Mouse (Mus musculus) heart, embryonic 13.5 days (tissue): ENCODE results near the gene Gm5460. TPM values are rescaled to one million over a fixed set of nuclear protein-coding genes. Genes with fewer than 3 reads are reported as not detected.

Source experiments
- ATAC-seq: fragments of 200-750 bp; cut with Nextera tagmentation; 2 replicates; pipeline ENCODE4 v1.8.0; 2017; ENCODE audit warnings: moderate TSS enrichment; ENCODE audit not compliant: insufficient number of reproducible peaks, low FRiP score, low TSS enrichment; ENCODE audit errors: extremely low read depth
- H3K27ac ChIP-seq: fragments of 300-500 bp; sonication (generic); replicated peaks from 2 replicates; pipeline ENCODE4 v1.5.1; 2015; ENCODE audit warnings: moderate library complexity, mild to moderate bottlenecking, inconsistent platforms
- H3K27me3 ChIP-seq: fragments of 300-500 bp; sonication (generic); replicated peaks from 2 replicates; pipeline ENCODE4 v1.6.1; 2015; ENCODE audit warnings: mild to moderate bottlenecking, inconsistent platforms
- H3K36me3 ChIP-seq: fragments of 300-500 bp; sonication (generic); 2 replicates; pipeline ENCODE4 v1.6.1; 2015; ENCODE audit warnings: mild to moderate bottlenecking, inconsistent platforms
- H3K4me1 ChIP-seq: fragments of 300-500 bp; sonication (generic); 2 replicates; pipeline ENCODE4 v1.6.1; 2015; ENCODE audit warnings: inconsistent platforms
- H3K4me2 ChIP-seq: fragments of 300-500 bp; sonication (generic); 2 replicates; pipeline ENCODE4 v1.6.1; 2015; ENCODE audit warnings: inconsistent platforms, mild to moderate bottlenecking, moderate library complexity
- H3K4me3 ChIP-seq: fragments of 300-500 bp; sonication (generic); 2 replicates; pipeline ENCODE4 v1.5.1; 2015; ENCODE audit warnings: moderate library complexity, mild to moderate bottlenecking, inconsistent platforms
- H3K9ac ChIP-seq: fragments of 300-500 bp; sonication (generic); 2 replicates; pipeline ENCODE4 v1.6.1; 2015; ENCODE audit warnings: inconsistent platforms, mild to moderate bottlenecking, moderate library complexity
- H3K9me3 ChIP-seq: fragments of 300-500 bp; sonication (generic); 2 replicates; pipeline ENCODE4 v1.6.1; 2016; ENCODE audit warnings: inconsistent platforms
- WGBS: fragments of 180-500 bp; shearing (Covaris S2); methylation state at CpG from one replicate; pipeline ENCODE4 v1.1.7; 2015; ENCODE audit warnings: mixed read lengths; 5-methylcytosine and 5-hydroxymethylcytosine counted together
- polyA plus RNA-seq: library from polyadenylated mRNA; unstranded; fragments of >200 nt; fragmentation: Nextera tagmentation; extraction: Ambion mirVana; gene quantifications from 2 replicates; pipeline ENCODE4 v1.2.1, GENCODE M21; 2015

Gene Gm5460
- polyA plus RNA-seq, 1 experiment from 2014 or later, result 0.04 TPM

DNA sequence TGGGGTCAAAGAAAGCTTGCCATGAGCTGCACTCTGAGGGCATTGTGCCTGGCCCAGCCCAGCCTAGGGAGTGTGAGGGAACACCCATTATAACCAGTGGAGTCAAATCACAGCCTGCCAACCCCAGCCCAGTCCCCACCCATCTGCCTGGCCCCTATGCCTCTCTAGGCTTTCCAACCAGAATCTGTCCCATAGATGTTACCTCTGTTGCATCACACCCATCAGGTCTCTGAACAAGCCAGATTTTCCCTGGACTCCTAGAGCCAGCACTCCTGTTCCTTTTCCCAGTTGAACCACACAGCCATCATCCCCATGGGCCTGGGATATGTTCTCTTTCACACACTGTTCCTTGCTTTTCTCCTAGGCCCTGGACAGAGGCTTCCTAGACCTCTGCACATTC is 15.1 kb upstream of the Gm5460 start:
- no peak overlapping the region for H3K9ac ChIP-seq

DNA sequence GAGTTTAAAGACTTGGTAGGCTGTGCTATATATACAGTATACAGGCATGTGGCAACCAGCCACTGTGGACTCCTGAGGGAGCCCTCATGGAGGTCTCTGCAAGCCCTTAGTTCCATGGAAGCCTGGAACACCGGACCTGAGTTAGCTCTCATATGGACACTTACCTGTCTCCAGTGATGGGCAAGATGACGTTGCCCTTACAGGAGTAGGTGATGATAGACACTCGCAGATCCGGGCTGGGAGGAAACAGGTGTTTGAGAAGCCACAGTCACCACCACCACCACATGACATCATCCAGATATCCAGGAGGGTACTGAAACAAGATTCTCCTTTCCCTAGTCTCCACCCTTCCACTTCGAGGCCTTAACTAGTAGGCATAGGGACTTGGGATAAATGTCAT is 14.2 kb upstream of the Gm5460 start:
- H3K9ac ChIP-seq, result no peak overlapping the region
- H3K4me3 ChIP-seq, result no peak overlapping the region
- H3K4me1 ChIP-seq, result peaks cover 6% of the 10 kb centered on the region; the same call in 1 of the 2 replicates
- ATAC-seq, result no peak
- H3K9me3 ChIP-seq, result no peaks in the 10 kb centered on the region
- 69% methylated on average over 5 of the region's 5 CpGs for WGBS
- no peak overlapping the region for H3K4me2 ChIP-seq
- H3K36me3 ChIP-seq, result no peaks in the 10 kb centered on the region
- no peak overlapping the region for H3K27ac ChIP-seq
- H3K27me3 ChIP-seq, result no peaks in the 10 kb centered on the region

More for the DNA sequence above, 15.1 kb upstream of the Gm5460 start:
- Histone ChIP-seq H3K4me1 (peaks cover 12% of the 10 kb centered on the region), H3K36me3 (no peaks in the 10 kb centered on the region), H3K27ac (no peak overlapping the region), H3K9me3 (no peaks in the 10 kb centered on the region), H3K4me2 (no peak overlapping the region), H3K4me3 (no peak overlapping the region), H3K27me3 (no peaks in the 10 kb centered on the region)
- no peak for ATAC-seq

DNA sequence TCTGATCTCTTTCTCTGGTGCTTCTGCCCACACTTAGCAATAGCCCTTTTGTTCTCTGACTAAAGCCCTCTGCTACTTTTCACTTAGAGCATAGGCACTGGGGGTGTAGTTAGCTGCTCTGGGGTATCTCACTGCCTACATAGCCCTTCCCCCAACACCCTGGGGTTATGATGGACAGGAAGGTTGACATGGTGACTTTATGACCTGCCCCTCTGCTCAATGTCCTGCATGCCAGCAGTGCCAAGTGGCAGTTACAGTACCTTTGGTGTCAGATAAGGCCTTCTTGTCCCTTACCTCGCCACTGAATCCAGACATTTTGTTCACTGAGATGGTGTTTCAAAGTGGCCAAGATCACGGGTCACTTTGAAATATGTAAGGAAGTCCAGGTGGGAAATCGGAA is 1.5 kb upstream of the Gm5460 start, which contains the start of gene Gm30083:
Gene Gm30083 (minus strand): TSS at position 120 of the 400 bp plus-strand sequence.
- Histone ChIP-seq H3K27ac (no peak within 1 kb of the TSS), H3K4me2 (no peak within 1 kb of the TSS), H3K27me3 (no peaks in the 10 kb centered on the region), H3K4me1 (no peaks in the 10 kb centered on the region), H3K36me3 (no peaks in the 10 kb centered on the region), H3K4me3 (no peak within 1 kb of the TSS), H3K9me3 (no peaks in the 10 kb centered on the region), H3K9ac (no peak within 1 kb of the TSS)
- ATAC-seq, result no peak
- 61% methylated on average over 3 of the region's 3 CpGs for WGBS

DNA sequence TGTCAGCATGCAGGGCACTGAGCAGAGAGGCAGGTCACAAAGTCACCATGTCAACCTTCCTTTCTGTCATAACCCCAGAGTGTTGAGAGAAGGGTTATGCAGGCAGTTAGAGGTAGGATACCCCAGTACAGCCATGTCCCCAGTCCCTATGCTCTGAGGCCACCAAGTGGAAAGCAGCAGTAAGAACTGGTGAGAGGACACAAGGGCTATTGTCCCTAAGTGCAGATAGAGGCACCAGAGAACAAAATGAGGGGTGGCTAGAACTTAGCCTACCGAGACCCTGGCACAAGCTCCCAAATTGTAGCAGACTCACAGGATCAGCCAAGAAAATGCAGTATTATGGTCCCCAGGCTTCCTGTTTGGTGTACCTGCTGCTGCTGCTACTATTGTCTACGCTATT is 380 bp downstream of the Gm5460 start:
- Histone ChIP-seq H3K4me1 (no peaks in the 10 kb centered on the region), H3K36me3 (no peaks in the 10 kb centered on the region), H3K27ac (no peak overlapping the region), H3K9me3 (no peaks in the 10 kb centered on the region), H3K4me3 (no peak overlapping the region), H3K9ac (no peak overlapping the region), H3K27me3 (no peaks in the 10 kb centered on the region), H3K4me2 (no peak overlapping the region)
- 77% methylated on average over 2 of the region's 2 CpGs for whole genome bisulfite sequencing
- ATAC-seq, result no peak

DNA sequence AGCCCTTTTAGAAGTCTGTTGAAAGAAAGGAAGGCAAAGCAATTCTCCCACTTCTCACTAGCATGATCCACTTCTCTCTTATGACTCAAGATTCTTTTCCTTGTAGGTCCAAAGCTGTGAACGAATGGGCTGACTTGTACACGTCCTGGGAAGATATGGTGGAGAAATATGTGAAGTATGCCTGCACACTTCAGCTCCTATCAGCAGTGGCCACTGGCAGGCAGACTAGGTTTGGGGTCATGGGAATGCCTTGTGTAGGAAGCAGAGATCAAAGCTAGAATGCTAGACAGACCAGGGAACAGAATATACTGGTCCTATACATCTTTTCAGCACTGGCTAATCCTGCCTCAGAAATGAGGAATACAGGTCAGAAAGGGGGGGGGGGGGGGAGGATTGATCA is 10.2 kb downstream of the Gm5460 start:
- H3K27ac ChIP-seq, result peak overlapping the region; percentile 58
- peaks cover 11% of the 10 kb centered on the region for H3K4me1 ChIP-seq
- no peak overlapping the region for H3K4me3 ChIP-seq
- ATAC-seq, result no peak
- H3K9ac ChIP-seq, result no peak overlapping the region
- H3K4me2 ChIP-seq, result no peak overlapping the region
- no peaks in the 10 kb centered on the region for H3K27me3 ChIP-seq
- 7% methylated on average over 2 of the region's 2 CpGs for WGBS
- H3K9me3 ChIP-seq, result peaks cover 11% of the 10 kb centered on the region
- no peaks in the 10 kb centered on the region for H3K36me3 ChIP-seq

DNA sequence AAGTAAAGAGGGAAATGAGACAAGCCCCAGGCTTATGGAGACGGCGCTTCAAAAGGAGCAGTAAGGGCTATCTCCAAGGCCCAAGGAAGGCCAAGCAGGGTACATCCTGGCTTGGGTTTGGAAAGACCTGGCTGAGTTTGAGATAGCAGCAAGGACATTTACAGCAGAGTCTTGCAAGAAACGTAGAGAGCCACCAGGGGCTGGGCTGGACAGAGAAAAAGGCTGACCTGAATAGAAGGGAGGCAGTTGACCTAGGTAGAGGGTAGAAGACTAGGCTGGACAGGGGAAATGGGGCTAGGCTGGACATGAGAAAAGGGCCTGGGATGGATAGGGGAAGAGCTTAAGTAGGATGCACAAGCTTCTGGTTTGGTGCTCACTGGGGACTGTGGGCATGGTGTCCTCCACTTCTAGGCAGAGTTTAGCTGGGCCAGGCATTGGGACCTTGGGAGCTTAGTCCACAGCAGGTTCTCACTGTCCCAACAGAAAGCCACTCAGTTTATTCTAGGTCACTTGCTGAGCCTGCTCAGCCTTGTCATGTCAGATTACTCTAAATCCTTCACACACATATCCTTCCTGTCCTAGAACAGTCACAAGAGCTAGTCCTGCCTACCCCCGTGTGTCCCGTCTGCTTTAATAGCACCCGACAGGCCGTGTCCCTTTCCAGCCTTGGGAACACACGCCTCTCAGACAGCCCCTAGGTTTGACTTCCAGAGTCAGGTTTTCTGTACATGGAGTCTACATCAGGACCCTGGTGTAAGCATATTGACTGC is 17.5 kb downstream of the Gm5460 start:
- no peaks in the 10 kb centered on the region for H3K9me3 ChIP-seq
- 78% methylated on average over 8 of the region's 8 CpGs for WGBS
- H3K27me3 ChIP-seq, result no peaks in the 10 kb centered on the region
- no peak for ATAC-seq
- H3K36me3 ChIP-seq, result no peaks in the 10 kb centered on the region
- H3K4me1 ChIP-seq, result no peaks in the 10 kb centered on the region
- no peak overlapping the region for H3K27ac ChIP-seq
- H3K9ac ChIP-seq, result no peak overlapping the region
- H3K4me3 ChIP-seq, result no peak overlapping the region
- no peak overlapping the region for H3K4me2 ChIP-seq

DNA sequence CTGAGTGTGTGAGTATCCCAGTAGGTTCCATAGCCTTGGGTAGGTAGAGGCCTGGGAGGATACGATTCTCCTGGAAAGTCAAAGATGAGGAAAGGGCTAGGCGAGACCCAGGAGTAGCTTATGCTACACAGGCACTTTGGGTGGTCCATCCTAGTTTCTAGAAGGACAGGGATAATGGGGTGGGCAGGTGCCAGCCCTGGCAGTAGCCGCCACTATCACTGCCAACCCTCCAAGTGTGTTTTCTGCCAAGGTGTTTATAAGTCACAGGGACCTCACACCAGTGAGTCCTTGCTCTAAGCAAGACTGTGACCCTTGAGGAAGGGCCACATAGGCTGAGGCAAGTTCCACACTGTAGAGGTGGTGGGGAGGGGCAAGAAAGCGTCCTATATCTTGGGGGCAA is 24.7 kb downstream of the Gm5460 start:
- Histone ChIP-seq H3K36me3 (no peaks in the 10 kb centered on the region), H3K9me3 (no peaks in the 10 kb centered on the region), H3K4me1 (no peaks in the 10 kb centered on the region), H3K27me3 (no peaks in the 10 kb centered on the region), H3K27ac (no peak overlapping the region), H3K4me2 (no peak overlapping the region), H3K4me3 (no peak overlapping the region), H3K9ac (no peak overlapping the region)
- WGBS, result 67% methylated on average over 4 of the region's 4 CpGs
- ATAC-seq, result no peak

DNA sequence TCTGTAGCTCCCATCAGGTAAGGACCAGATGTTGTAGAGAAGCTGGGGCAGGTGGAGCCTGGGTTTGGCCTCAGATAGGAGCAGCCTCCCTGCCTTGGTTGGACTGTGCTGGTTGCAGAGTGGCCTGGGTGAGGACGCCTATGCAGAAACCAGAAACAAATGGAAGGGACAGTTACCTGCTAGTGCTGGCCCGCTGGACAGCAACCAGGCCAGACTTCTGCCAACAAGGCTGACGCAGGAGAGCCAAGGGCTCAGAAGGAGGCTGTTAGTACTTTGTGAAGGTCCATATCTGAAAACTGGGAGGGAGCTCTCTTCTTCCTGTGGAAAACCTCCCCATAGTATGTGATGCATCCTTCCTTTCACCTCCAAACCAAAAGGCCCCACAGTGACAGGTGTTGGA is 26.8 kb downstream of the Gm5460 start:
- Histone ChIP-seq H3K9me3 (no peaks in the 10 kb centered on the region), H3K4me3 (no peak overlapping the region), H3K4me1 (no peaks in the 10 kb centered on the region), H3K27me3 (no peaks in the 10 kb centered on the region), H3K27ac (no peak overlapping the region), H3K36me3 (no peaks in the 10 kb centered on the region), H3K4me2 (no peak overlapping the region), H3K9ac (no peak overlapping the region)
- no peak; the same call in 1 of the 2 replicates for ATAC-seq
- 43% methylated on average over 3 of the region's 3 CpGs for WGBS

DNA sequence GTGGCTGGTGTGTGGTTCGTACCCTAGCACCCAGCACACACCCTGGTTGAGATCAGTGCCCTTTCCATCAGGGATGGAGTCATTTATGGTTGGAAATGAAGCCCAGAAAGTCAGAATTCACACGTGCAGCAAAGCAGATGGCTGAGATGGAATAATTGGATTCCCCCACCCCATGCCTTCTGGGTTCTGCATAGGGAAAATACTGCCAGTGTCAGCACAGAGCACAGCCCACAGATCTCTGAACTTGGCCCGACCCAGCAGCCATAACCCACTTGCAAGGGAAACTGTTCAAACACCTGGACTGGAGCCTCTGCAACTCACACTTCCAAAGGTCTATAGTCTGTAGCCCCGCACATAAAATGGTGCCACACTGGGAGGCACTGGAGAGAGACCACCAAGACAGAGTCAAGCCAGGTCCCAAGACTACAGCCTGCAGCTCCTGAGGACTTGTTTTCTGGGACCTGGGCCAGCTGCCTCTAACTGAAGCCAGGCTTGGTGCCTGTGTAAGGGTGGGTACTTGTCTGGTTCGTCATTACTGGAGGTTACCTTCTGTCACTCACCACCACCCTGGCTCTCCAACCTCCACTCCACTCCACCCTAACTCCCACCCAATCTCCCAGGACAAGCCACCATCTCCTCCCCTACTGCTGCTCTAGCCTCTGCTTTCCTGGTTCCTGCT is 33.7 kb downstream of the Gm5460 start:
- no peak for ATAC-seq
- H3K36me3 ChIP-seq, result no peaks in the 10 kb centered on the region
- no peak overlapping the region for H3K9ac ChIP-seq
- 58% methylated on average over 5 of the region's 5 CpGs for WGBS
- no peaks in the 10 kb centered on the region for H3K4me1 ChIP-seq
- H3K9me3 ChIP-seq, result no peaks in the 10 kb centered on the region
- H3K27me3 ChIP-seq, result no peaks in the 10 kb centered on the region; the same call in 1 of the 2 replicates
- H3K4me2 ChIP-seq, result no peak overlapping the region
- no peak overlapping the region for H3K4me3 ChIP-seq
- H3K27ac ChIP-seq, result no peak overlapping the region

DNA sequence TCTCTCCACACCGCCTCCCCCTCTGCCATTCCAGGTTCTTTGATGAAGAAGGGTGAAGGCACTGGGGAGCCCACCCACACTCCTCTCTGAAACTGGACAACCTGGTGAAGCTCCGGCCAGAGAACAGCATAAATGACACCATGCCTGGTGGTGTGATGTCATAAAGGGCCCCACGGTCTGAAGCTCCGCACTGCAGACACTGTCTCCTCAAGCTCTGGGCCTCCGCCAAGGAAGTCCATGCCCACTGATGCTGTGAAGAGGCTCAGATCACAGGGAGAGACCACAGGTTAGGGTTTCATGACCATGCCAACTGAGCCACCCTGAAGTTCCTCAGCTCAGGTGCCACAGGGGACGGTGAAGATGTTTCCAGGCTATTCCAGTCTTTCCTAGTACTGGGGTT is 36.0 kb downstream of the Gm5460 start, which contains the start of gene Antxrl:
Gene Antxrl (plus strand): TSS at position 192 of the 400 bp plus-strand sequence.
- no peaks in the 10 kb centered on the region for H3K36me3 ChIP-seq
- no peak within 1 kb of the TSS for H3K4me2 ChIP-seq
- H3K4me3 ChIP-seq, result no peak within 1 kb of the TSS
- H3K4me1 ChIP-seq, result no peaks in the 10 kb centered on the region
- H3K9ac ChIP-seq, result no peak within 1 kb of the TSS
- ATAC-seq, result no peak
- H3K9me3 ChIP-seq, result no peaks in the 10 kb centered on the region
- no peaks in the 10 kb centered on the region; the same call in 1 of the 2 replicates for H3K27me3 ChIP-seq
- H3K27ac ChIP-seq, result no peak within 1 kb of the TSS
- 78% methylated on average over 6 of the region's 6 CpGs for WGBS

DNA sequence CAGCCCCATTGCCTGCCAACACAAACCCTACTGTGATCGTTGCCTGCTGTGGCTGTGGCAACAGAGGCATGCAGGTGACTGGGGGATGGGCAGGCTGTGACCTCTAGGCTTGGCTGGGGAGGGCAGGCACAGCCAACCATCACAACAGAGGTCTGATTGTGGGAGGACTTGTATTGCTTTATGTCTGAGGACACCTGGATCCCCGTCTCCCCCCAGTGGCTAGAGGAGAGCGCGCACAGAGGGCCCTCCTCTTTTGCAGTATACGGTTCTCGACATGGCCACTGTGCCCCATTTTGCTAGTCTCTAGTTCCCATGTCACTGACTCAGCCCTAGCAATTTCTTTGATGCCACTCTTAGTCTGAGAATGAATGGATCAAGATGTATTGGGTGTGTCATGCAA is 55.1 kb downstream of the Gm5460 start:
- Histone ChIP-seq H3K4me1 (peaks cover 24% of the 10 kb centered on the region), H3K27ac (no peak overlapping the region), H3K4me3 (no peak overlapping the region), H3K27me3 (no peaks in the 10 kb centered on the region), H3K36me3 (no peaks in the 10 kb centered on the region), H3K9ac (no peak overlapping the region), H3K4me2 (no peak overlapping the region), H3K9me3 (no peaks in the 10 kb centered on the region)
- WGBS, result 45% methylated on average over 6 of the region's 6 CpGs
- ATAC-seq, result no peak

DNA sequence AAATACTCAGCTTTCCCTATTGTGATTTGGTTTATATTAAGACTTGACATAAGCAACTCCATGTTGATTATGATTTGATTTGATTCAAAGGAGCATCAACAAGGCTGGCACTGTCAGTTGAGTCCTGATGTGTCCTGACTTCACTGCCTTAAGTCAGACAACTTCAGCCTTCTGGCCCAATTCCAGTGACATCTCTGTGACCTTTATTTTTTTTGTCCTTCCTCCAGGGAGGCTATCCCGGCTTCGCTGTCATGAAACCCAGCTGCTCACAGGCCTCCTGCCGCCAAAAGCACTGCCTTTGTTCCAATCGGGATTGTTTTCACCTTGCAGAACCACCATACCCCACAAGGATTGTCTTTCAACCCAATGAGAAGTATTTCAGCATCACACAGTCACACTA is 58.8 kb downstream of the Gm5460 start:
- Histone ChIP-seq H3K9ac (no peak overlapping the region), H3K36me3 (no peaks in the 10 kb centered on the region), H3K4me3 (no peak overlapping the region), H3K9me3 (no peaks in the 10 kb centered on the region), H3K27me3 (no peaks in the 10 kb centered on the region; the same call in 1 of the 2 replicates), H3K4me1 (peaks cover 24% of the 10 kb centered on the region), H3K4me2 (no peak overlapping the region), H3K27ac (no peak overlapping the region)
- WGBS, result 35% methylated on average over 4 of the region's 4 CpGs
- no peak for ATAC-seq
